Mouse (Mus musculus) stomach, postnatal 0 days (tissue): Measurements from ENCODE around the gene Edaradd. TPM values are rescaled to one million over a fixed set of nuclear protein-coding genes. Genes with fewer than 3 reads are reported as not detected.

Source experiments
- ATAC-seq: fragments of 200-750 bp; cut with Nextera tagmentation; 2 replicates; pipeline ENCODE4 v1.8.0; 2017; ENCODE audit not compliant: low FRiP score, low TSS enrichment
- DNase-seq: peaks from one replicate; pipeline ENCODE4 v3.0.0-alpha.2; 2016; ENCODE audit warnings: low spot score
- H3K27ac ChIP-seq: fragments of 300-500 bp; sonication (generic); replicated peaks from 2 replicates; pipeline ENCODE4 v1.5.1; 2014; ENCODE audit warnings: mild to moderate bottlenecking, control low read depth
- H3K27me3 ChIP-seq: fragments of 300-500 bp; sonication (generic); 2 replicates; pipeline ENCODE4 v1.6.1; 2014; ENCODE audit warnings: low read length; ENCODE audit not compliant: control insufficient read depth, insufficient read depth
- H3K36me3 ChIP-seq: fragments of 300-500 bp; sonication (generic); 2 replicates; pipeline ENCODE4 v1.6.1; 2014; ENCODE audit warnings: low read length, mixed read lengths; ENCODE audit not compliant: control insufficient read depth, insufficient read depth
- H3K4me1 ChIP-seq: fragments of 300-500 bp; sonication (generic); replicated peaks from 2 replicates; pipeline ENCODE4 v1.6.1; 2014; ENCODE audit warnings: antibody characterized with exemption; ENCODE audit not compliant: control insufficient read depth, insufficient read depth
- H3K4me2 ChIP-seq: fragments of 300-500 bp; sonication (generic); replicated peaks from 2 replicates; pipeline ENCODE4 v1.6.1; 2014; ENCODE audit warnings: low read depth, mild to moderate bottlenecking, control low read depth, moderate library complexity
- H3K4me3 ChIP-seq: fragments of 300-500 bp; sonication (generic); 2 replicates; pipeline ENCODE4 v1.5.1; 2014; ENCODE audit warnings: low read depth, low read length, control low read depth
- H3K9ac ChIP-seq: fragments of 300-500 bp; sonication (generic); 2 replicates; pipeline ENCODE4 v1.6.1; 2014; ENCODE audit warnings: mild to moderate bottlenecking, low read length, control low read depth, mixed read lengths
- H3K9me3 ChIP-seq: fragments of 300-500 bp; sonication (generic); 2 replicates; pipeline ENCODE4 v1.6.1; 2016; ENCODE audit warnings: low read length; ENCODE audit not compliant: control insufficient read depth
- CTCF ChIP-seq: IDR thresholded peaks from 2 replicates; pipeline ENCODE4 v1.5.1; 2016; ENCODE audit warnings: antibody characterized with exemption, low read depth, mild to moderate bottlenecking, moderate library complexity
- EP300 ChIP-seq: optimal IDR thresholded peaks from 2 replicates; pipeline ENCODE3; 2016; ENCODE audit warnings: antibody characterized with exemption
- WGBS: fragments of 180-500 bp; shearing (Covaris S2); extraction: QIAGEN DNeasy Blood & Tissue Kit; methylation state at CpG from one replicate; pipeline ENCODE4 v1.1.7; 2014; 5-methylcytosine and 5-hydroxymethylcytosine counted together
- polyA plus RNA-seq: library from polyadenylated mRNA; unstranded; fragments of >200 nt; fragmentation: Nextera tagmentation; extraction: Ambion mirVana; gene quantifications from 2 replicates; pipeline ENCODE4 v1.2.1, GENCODE M21; 2015

Edaradd gene
- polyA plus RNA-seq, 1 experiment from 2014 or later: 2.2 TPM

DNA sequence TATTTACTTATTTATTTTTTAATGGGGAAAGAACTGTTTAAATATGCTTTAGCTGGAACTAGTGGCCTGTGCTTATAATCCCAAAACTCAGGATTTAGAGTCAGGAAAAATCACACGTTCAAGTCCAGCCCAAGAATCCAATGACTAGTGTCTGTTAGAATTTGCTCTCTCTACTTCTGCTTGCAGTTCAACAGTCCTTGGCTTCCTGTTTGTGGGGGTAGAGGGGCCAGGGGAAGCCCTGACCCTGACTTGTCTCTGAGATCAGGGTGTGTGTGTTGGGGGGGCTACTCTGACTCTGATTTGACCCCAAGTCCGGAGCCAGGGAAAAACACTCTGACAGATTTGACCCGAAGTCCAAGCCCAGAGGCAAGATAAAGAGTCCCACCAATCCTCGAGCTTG lies 5.4 kb upstream of the Edaradd start:
- ATAC-seq (no peak), DNase-seq (no peak)
- WGBS: 86% methylated on average over 4 of the region's 4 CpGs
- Histone ChIP-seq H3K4me2 (no peak overlapping the region), H3K36me3 (no peaks in the 10 kb centered on the region), H3K4me3 (no peak overlapping the region), H3K27me3 (no peaks in the 10 kb centered on the region), H3K27ac (no peak overlapping the region), H3K4me1 (no peaks in the 10 kb centered on the region), H3K9me3 (no peaks in the 10 kb centered on the region), H3K9ac (no peak overlapping the region)
- TF ChIP-seq CTCF (no peak), EP300 (no peak)

DNA sequence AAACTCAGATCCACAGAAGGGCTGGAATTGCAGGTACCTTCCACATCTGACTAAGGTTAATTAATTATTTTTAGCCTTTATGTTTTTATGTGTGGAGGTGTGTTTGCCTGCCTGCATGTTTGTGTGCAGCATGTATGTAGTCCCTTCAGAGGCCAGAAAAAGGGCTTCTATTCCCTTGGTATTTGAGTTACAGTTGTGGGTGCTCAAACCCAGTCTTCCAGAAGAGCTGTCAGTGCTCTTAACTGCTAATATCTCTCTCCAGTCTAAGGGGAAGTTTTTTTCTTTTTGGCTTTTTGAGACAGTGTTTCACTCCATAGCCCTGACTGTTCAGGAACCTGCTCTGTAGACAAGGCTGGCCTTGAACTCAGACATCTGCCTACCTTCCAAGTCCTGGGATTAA lies 2.1 kb upstream of the Edaradd start:
- H3K4me2 ChIP-seq: no peak overlapping the region
- no peaks in the 10 kb centered on the region for H3K4me1 ChIP-seq
- DNase-seq (no peak), ATAC-seq (no peak)
- no peaks in the 10 kb centered on the region for H3K36me3 ChIP-seq
- H3K9me3 ChIP-seq: no peaks in the 10 kb centered on the region
- H3K9ac ChIP-seq: no peak overlapping the region
- no peak overlapping the region for H3K4me3 ChIP-seq
- H3K27ac ChIP-seq: no peak overlapping the region
- TF ChIP-seq CTCF (no peak), EP300 (no peak)
- H3K27me3 ChIP-seq: no peaks in the 10 kb centered on the region

DNA sequence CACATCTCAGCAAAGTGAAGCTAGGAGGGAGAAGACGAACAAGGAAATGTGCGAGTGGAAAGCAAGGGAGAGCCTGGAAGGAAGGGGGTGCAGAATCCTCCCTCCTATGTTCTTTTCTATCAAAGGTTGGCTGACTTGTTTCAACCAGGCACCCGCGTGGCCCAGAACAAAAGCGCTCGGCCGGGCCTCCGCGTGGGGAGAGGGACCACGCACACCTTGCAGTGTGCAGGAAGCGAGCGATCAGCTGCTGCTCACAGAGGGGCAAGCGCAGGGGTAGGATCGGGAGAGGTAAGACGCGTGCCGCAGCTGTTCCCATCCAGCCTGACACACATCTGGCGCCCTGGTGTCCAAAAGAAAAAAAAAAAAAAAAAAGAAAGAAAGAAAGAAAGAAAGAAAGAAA lies 867 bp downstream of the Edaradd start:
- WGBS: 3% methylated on average over 18 of the region's 18 CpGs
- DNase-seq (peak; percentile 40), ATAC-seq (no peak)
- Histone ChIP-seq H3K9ac (no peak overlapping the region), H3K4me1 (no peaks in the 10 kb centered on the region), H3K27me3 (no peaks in the 10 kb centered on the region), H3K9me3 (no peaks in the 10 kb centered on the region), H3K4me2 (peak overlapping the region; percentile 96), H3K4me3 (peak overlapping the region; percentile 55), H3K36me3 (no peaks in the 10 kb centered on the region), H3K27ac (no peak overlapping the region)
- no peak for TF ChIP-seq CTCF
- TF ChIP-seq EP300: no peak

DNA sequence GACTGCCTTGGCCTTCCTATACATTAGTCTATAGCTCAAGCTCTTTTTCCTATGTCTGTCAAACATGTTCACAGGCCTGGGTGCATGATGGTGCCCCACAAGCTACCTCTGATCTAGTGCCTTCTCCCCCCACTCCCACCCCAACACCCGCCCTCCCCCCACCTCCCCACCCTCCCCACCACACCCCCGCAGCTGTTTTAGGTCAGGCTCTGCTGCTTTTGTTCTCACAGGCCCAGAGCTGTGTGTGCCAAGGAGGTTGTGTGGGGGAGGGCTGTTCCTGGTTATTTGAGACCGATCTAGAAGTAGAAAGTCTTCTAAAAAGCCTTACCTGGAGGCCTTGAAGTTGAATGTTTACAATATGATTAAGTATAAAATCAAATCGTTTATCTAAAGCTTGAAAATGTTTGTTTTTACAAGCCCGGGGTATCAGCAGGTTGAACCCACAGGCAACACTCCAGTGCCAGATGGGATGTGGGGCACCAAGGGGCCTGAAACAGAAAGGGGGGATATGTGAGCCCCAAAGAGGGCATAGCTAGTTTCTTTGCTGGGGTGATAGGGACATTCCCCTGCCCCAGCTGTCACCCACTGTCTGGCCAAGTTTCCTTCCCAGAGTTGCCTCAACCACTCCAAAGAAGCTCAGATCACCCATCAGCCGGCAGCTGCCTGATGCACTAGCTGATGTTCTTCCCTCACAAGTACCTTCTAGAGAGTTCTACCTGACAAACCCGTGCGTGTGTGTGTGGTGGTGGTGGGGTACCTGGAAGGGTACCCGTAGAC lies 8.9 kb downstream of the Edaradd start:
- DNase-seq (peak; percentile 58), ATAC-seq (peak; percentile 45; the same call in 1 of the 2 replicates)
- WGBS: 42% methylated on average over 9 of the region's 9 CpGs
- Histone ChIP-seq H3K4me2 (no peak overlapping the region), H3K9ac (no peak overlapping the region), H3K4me3 (no peak overlapping the region), H3K9me3 (no peaks in the 10 kb centered on the region), H3K36me3 (no peaks in the 10 kb centered on the region), H3K27ac (no peak overlapping the region), H3K27me3 (no peaks in the 10 kb centered on the region), H3K4me1 (no peaks in the 10 kb centered on the region)
- TF ChIP-seq CTCF (no peak), EP300 (no peak)

DNA sequence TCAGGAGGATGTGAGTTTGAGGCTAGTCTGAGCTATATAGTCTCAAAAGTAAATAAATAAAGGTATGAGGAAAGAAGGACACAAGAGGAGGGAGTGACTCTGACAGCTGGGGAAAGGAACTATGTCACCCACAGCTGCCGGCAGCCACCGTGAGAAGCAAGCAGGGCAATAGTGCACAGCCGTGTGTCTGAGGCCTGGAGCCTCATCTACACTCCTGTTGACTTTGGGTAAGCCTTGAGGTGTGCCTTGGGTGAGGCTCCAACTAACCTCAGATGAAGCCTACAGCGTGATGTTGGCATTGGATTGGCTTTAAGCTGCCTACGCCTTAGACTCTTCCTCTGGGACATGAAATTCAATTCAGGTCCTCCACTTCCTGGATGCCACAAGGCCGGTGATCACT lies 10.2 kb downstream of the Edaradd start:
- WGBS: 42% methylated on average over 6 of the region's 6 CpGs
- no peak overlapping the region for H3K4me3 ChIP-seq
- TF ChIP-seq CTCF (no peak), EP300 (no peak)
- no peaks in the 10 kb centered on the region for H3K36me3 ChIP-seq
- no peaks in the 10 kb centered on the region for H3K4me1 ChIP-seq
- H3K27me3 ChIP-seq: no peaks in the 10 kb centered on the region
- no peaks in the 10 kb centered on the region for H3K9me3 ChIP-seq
- H3K27ac ChIP-seq: no peak overlapping the region
- DNase-seq: peak; percentile 54
- H3K4me2 ChIP-seq: no peak overlapping the region
- ATAC-seq: peak; percentile 86
- no peak overlapping the region for H3K9ac ChIP-seq

DNA sequence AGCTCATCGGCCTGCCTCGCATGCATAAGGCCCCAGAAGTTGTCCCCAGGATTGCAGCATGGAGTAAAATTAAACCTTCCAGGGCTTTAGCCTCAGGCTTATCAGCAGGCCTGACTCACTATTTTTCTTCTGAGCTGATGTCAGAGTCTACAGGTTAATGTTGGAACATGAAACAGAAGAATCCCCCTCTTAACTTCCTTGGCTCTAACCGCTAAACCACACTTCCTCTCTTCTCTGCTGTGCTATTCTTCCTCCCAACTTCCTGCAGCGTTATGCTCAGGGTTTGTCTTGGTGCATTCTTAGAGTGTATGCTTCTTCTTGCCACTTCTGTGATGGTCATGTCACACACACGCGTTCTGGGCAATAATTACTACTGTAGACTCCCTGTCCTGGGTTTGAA lies 12.8 kb downstream of the Edaradd start:
- WGBS: 83% methylated on average over 6 of the region's 6 CpGs
- ATAC-seq: no peak
- DNase-seq: no peak
- Histone ChIP-seq H3K36me3 (no peaks in the 10 kb centered on the region), H3K4me2 (no peak overlapping the region), H3K9me3 (no peaks in the 10 kb centered on the region), H3K4me3 (no peak overlapping the region), H3K27ac (no peak overlapping the region), H3K9ac (no peak overlapping the region), H3K27me3 (no peaks in the 10 kb centered on the region), H3K4me1 (0 out of 2 replicates have a peak, but pooled peaks cover 3% of the 10 kb centered on the region)
- no peak for TF ChIP-seq EP300
- TF ChIP-seq CTCF: no peak
